Mouse (Mus musculus) embryonic stem cell, embryonic (primary cell): ENCODE measurements at regions not wholly inside any gene's neighbourhood (a gene's known extent, or its start where the extent isn't known, plus 50 kb on each side); places are given as distances from the start of the nearest gene placed in this dataset.

ENCODE experiments used
- CTCF ChIA-PET, 4 experiments: fragments of 300-600 bp in 2 of 4; fragments of 350-600 bp in 2 of 4; sonication (Branson Sonifier 250); formaldehyde crosslinking; loops; one replicate each; lab custom pipeline; 2022; ENCODE audit warnings: inconsistent platforms in 2 of 4; lab: Charles Lee
- POLR2A ChIA-PET, 4 experiments: fragments of 300-600 bp in 2 of 4; fragments of 350-600 bp in 2 of 4; sonication (Branson Sonifier 250); formaldehyde crosslinking; loops; one replicate each; lab custom pipeline; 2022; ENCODE audit warnings: antibody characterized with exemption in 4 of 4, inconsistent platforms in 1 of 4; lab: Charles Lee

- POLR2A ChIA-PET = no interaction called here
- CTCF ChIA-PET = interaction anchor here in 1 of 4 experiments (0.5 kb wide), 1 partner anchor 810 kb away, joined by 3 read pairs; no protein-coding TSS in a partner anchor
Measured at GRCm38 (mm10) chr13:102504157-102504947, 189.0 kb upstream of the Cd180 start.

- POLR2A ChIA-PET = no interaction called here
Measured at GRCm38 (mm10) chr13:102507226-102507625, 186.1 kb upstream of the Cd180 start.

GRCm38 (mm10) chr13:102507916-102508315 is 185.4 kb upstream of the Cd180 start:
- ChIA-PET CTCF (no interaction called here), POLR2A (no interaction called here)

More at GRCm38 (mm10) chr13:102507226-102507625, 186.1 kb upstream of the Cd180 start:
- CTCF ChIA-PET = interaction anchor here in 1 of 4 experiments (0.9 kb wide), 1 partner anchor 158 kb away, joined by 4 read pairs; no protein-coding TSS in a partner anchor

GRCm38 (mm10) chr13:102510733-102511279 is 182.6 kb upstream of the Cd180 start:
- POLR2A ChIA-PET = no interaction called here
- CTCF ChIA-PET = no interaction called here

GRCm38 (mm10) chr13:102518169-102518882 is 175.0 kb upstream of the Cd180 start:
- ChIA-PET POLR2A (no interaction called here), CTCF (interaction anchor here in 1 of 4 experiments (0.6 kb wide), 1 partner anchor 33 kb away, joined by 5 read pairs; no protein-coding TSS in a partner anchor)

GRCm38 (mm10) chr13:102521427-102521826 is 171.9 kb upstream of the Cd180 start:
- CTCF ChIA-PET = no interaction called here
- POLR2A ChIA-PET = no interaction called here

- POLR2A ChIA-PET = no interaction called here
- CTCF ChIA-PET = no interaction called here
Measured at GRCm38 (mm10) chr13:102522080-102522479, 171.3 kb upstream of the Cd180 start.

- ChIA-PET POLR2A (no interaction called here), CTCF (no interaction called here)
Measured at GRCm38 (mm10) chr13:102526621-102527140, 166.7 kb upstream of the Cd180 start.

GRCm38 (mm10) chr13:102533784-102534183 is 159.6 kb upstream of the Cd180 start:
- ChIA-PET CTCF (interaction anchor here in 2 of 4 experiments (0.5 to 0.6 kb wide), 2 partner anchors 678 to 1594 kb away, joined by 3 to 4 read pairs; no protein-coding TSS in a partner anchor), POLR2A (no interaction called here)

- POLR2A ChIA-PET = no interaction called here
- CTCF ChIA-PET = interaction anchor here in 2 of 4 experiments (0.5 kb wide), 2 partner anchors 11 to 99 kb away, joined by 3 read pairs; no protein-coding TSS in a partner anchor
Measured at GRCm38 (mm10) chr13:102537424-102538242, 155.7 kb upstream of the Cd180 start.

GRCm38 (mm10) chr13:102540436-102540835 is 152.9 kb upstream of the Cd180 start:
- ChIA-PET POLR2A (no interaction called here), CTCF (no interaction called here)

- POLR2A ChIA-PET = no interaction called here
- CTCF ChIA-PET = no interaction called here
Measured at GRCm38 (mm10) chr13:102544359-102545165, 148.8 kb upstream of the Cd180 start.

- ChIA-PET CTCF (no interaction called here), POLR2A (no interaction called here)
Measured at GRCm38 (mm10) chr13:102545845-102546615, 147.3 kb upstream of the Cd180 start.

- ChIA-PET POLR2A (no interaction called here), CTCF (interaction anchor here in 1 of 4 experiments (0.6 to 0.7 kb wide), 3 partner anchors 10 to 244 kb away, joined by 3 read pairs; no protein-coding TSS in a partner anchor)
Measured at GRCm38 (mm10) chr13:102548252-102548651, 145.1 kb upstream of the Cd180 start.

- ChIA-PET POLR2A (interaction anchor here in 1 of 4 experiments (0.8 kb wide), 1 partner anchor 15 kb away, joined by 3 read pairs; no protein-coding TSS in a partner anchor), CTCF (no interaction called here)
Measured at GRCm38 (mm10) chr13:102566846-102567572, 126.3 kb upstream of the Cd180 start.

GRCm38 (mm10) chr13:102569580-102569979 is 123.8 kb upstream of the Cd180 start:
- ChIA-PET POLR2A (no interaction called here), CTCF (no interaction called here)
